Mouse (Mus musculus) embryonic facial prominence, embryonic 10.5 days (tissue): ENCODE results near the gene Cnot10. TPM values are rescaled to one million over a fixed set of nuclear protein-coding genes. Genes with fewer than 3 reads are reported as not detected.
"Not testable (repeated sequence)": the region's sequence is repeated elsewhere in the genome, so short reads cannot be mapped to it uniquely, and the experiment has no call there.

Experiments used
- DNase-seq: peaks from one replicate; pipeline ENCODE4 v3.0.0-alpha.2; 2017; ENCODE audit warnings: low spot score
- H3K27ac ChIP-seq: fragments of 300-500 bp; sonication (generic); replicated peaks from 2 replicates; pipeline ENCODE4 v1.5.1; 2016; ENCODE audit warnings: mild to moderate bottlenecking
- H3K27me3 ChIP-seq: fragments of 300-500 bp; sonication (generic); replicated peaks from 2 replicates; pipeline ENCODE4 v1.6.1; 2016; ENCODE audit warnings: low read depth, mild to moderate bottlenecking; ENCODE audit not compliant: poor library complexity, severe bottlenecking
- H3K36me3 ChIP-seq: fragments of 300-500 bp; sonication (generic); replicated peaks from 2 replicates; pipeline ENCODE4 v1.6.1; 2016; ENCODE audit warnings: mild to moderate bottlenecking, moderate library complexity
- H3K4me1 ChIP-seq: fragments of 300-500 bp; sonication (generic); 2 replicates; pipeline ENCODE4 v1.6.1; 2016
- H3K4me3 ChIP-seq: fragments of 300-500 bp; sonication (generic); 2 replicates; pipeline ENCODE4 v1.5.1; 2016; ENCODE audit warnings: mild to moderate bottlenecking, moderate library complexity
- H3K9me3 ChIP-seq: fragments of 300-500 bp; sonication (generic); 2 replicates; pipeline ENCODE4 v1.6.1; 2016; ENCODE audit warnings: mild to moderate bottlenecking
- WGBS: fragments of 180-500 bp; shearing (Covaris S2); methylation state at CpG from one replicate; pipeline ENCODE4 v1.1.7; 2016; 5-methylcytosine and 5-hydroxymethylcytosine counted together
- polyA plus RNA-seq: library from polyadenylated mRNA; unstranded; fragments of >200 nt; fragmentation: Nextera tagmentation; extraction: Ambion mirVana; gene quantifications from 2 replicates; pipeline ENCODE4 v1.2.1, GENCODE M21; 2016

Gene Cnot10
- polyA plus RNA-seq, 1 experiment from 2014 or later = 74.3 TPM

DNA sequence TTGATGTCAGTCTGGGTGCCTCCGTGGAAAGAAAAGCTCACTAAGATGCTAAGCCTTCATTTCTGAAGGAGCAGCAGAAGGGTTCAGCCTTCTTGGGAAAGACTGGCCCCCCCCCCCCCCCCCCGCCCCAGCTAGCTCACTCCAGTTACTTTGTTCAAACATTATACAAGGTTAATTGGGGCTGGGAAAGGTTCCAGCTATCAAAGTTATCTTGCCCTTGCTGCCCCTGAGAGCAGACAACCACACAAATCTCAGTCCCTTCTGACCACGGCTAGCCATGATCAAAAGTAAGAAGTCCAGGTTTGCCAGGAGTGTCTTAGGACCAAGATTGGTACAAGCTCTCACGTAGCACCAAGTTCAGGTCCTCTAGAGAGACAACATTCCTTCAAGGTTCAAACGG, 29.0 kb upstream of the Cnot10 start:
- no peak overlapping the region for H3K27ac ChIP-seq
- peaks cover 14% of the 10 kb centered on the region for H3K4me1 ChIP-seq
- H3K36me3 ChIP-seq = no peaks in the 10 kb centered on the region
- DNase-seq = no peak
- 77% methylated on average over 5 of the region's 5 CpGs for WGBS
- no peak overlapping the region for H3K4me3 ChIP-seq
- peaks cover 5% of the 10 kb centered on the region; the same call in 1 of the 2 replicates for H3K27me3 ChIP-seq
- H3K9me3 ChIP-seq = peaks cover 3% of the 10 kb centered on the region; the same call in 1 of the 2 replicates

GRCm38 (mm10) chr9:114668047-114668446, 28.1 kb upstream of the Cnot10 start:
- H3K4me1 ChIP-seq = peaks cover 6% of the 10 kb centered on the region
- peaks cover 3% of the 10 kb centered on the region; the same call in 1 of the 2 replicates for H3K9me3 ChIP-seq
- H3K27ac ChIP-seq = no peak overlapping the region
- WGBS = 85% methylated on average over 4 of the region's 4 CpGs
- H3K27me3 ChIP-seq = 0 out of 2 replicates have a peak, but pooled peaks cover 5% of the 10 kb centered on the region
- DNase-seq = no peak
- H3K4me3 ChIP-seq = no peak overlapping the region
- H3K36me3 ChIP-seq = no peaks in the 10 kb centered on the region

DNA sequence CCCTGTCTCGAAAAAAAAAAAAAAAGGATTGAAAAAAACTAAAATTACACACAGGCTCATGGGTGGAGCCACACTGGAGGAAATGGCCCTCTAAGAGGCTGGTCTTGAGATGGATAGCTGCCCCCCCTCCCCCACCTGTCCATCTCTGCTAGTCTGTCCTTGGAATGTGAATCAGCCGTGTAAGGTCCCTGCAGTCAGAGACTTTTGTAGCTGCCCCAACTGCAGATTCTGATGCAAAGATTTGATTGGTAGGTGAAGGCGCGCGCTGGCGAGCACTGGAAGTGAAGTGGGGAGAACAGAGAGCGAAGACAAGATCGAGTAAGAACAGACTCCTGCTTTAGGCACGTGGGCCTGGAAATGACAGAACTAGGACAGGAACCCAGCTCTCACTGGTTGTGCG, 26.9 kb upstream of the Cnot10 start:
- Histone ChIP-seq H3K27ac (no peak overlapping the region), H3K9me3 (peaks cover 3% of the 10 kb centered on the region; the same call in 1 of the 2 replicates), H3K36me3 (no peaks in the 10 kb centered on the region), H3K4me3 (no peak overlapping the region), H3K27me3 (0 out of 2 replicates have a peak, but pooled peaks cover under 1% of the 10 kb centered on the region), H3K4me1 (no peaks in the 10 kb centered on the region)
- DNase-seq = no peak
- WGBS = 83% methylated on average over 10 of the region's 10 CpGs

- Histone ChIP-seq H3K27ac (no peak overlapping the region), H3K4me3 (no peak overlapping the region), H3K4me1 (no peaks in the 10 kb centered on the region), H3K27me3 (no peaks in the 10 kb centered on the region), H3K36me3 (no peaks in the 10 kb centered on the region), H3K9me3 (no peaks in the 10 kb centered on the region)
- no peak for DNase-seq
- WGBS = 85% methylated on average over 11 of the region's 11 CpGs
Observed at GRCm38 (mm10) chr9:114663782-114664181, 23.8 kb upstream of the Cnot10 start.

DNA sequence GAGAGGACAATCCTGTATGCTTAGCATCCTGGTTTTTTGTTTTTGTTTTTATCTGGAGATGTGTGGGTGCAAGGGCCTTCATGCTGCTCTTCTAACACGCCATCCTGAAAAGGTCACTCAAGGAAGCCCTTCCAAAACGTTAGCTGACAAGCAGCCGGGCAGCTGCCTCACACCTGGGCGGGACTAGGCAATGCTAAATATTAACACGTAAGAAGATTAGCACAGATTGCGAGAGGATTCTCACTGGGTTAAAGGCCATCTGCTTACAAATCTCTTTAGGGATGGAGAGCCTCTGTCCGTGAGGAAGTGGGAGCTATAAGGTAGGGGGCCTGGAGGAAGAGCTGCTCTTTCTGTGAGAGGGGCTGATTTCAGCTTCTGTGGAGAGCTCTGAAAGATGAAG, 22.0 kb upstream of the Cnot10 start:
- H3K4me3 ChIP-seq = no peak overlapping the region
- WGBS = 65% methylated on average over 7 of the region's 7 CpGs
- no peaks in the 10 kb centered on the region for H3K9me3 ChIP-seq
- H3K4me1 ChIP-seq = no peaks in the 10 kb centered on the region
- no peaks in the 10 kb centered on the region for H3K27me3 ChIP-seq
- no peak overlapping the region for H3K27ac ChIP-seq
- no peak for DNase-seq
- H3K36me3 ChIP-seq = no peaks in the 10 kb centered on the region

GRCm38 (mm10) chr9:114660983-114661382, 21.0 kb upstream of the Cnot10 start:
- DNase-seq = no peak
- H3K4me1 ChIP-seq = no peaks in the 10 kb centered on the region
- no peaks in the 10 kb centered on the region for H3K9me3 ChIP-seq
- no peaks in the 10 kb centered on the region for H3K27me3 ChIP-seq
- H3K4me3 ChIP-seq = no peak overlapping the region
- no peak overlapping the region for H3K27ac ChIP-seq
- WGBS = 81% methylated on average over 6 of the region's 6 CpGs
- H3K36me3 ChIP-seq = no peaks in the 10 kb centered on the region

DNA sequence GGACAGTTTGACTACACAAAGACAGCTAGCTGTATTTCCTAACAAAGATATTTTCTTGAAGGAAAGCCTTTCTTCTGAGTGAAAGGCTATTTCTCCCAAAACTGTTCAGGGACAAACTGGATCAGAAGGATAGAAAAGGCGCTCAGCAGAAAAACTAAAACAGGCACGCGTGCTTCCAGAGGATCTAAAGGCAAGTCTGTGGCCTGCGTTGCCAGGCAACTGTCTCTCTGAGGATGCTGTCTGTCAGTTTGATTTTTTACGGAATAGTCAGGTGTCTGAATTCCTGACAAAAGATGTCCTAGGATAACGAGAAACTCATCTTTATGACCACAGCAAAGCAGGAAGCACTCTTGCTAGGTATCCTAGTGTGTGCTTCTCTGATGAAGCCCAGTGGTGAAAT, 20.5 kb upstream of the Cnot10 start:
- no peaks in the 10 kb centered on the region for H3K4me1 ChIP-seq
- H3K9me3 ChIP-seq = no peaks in the 10 kb centered on the region
- no peaks in the 10 kb centered on the region for H3K27me3 ChIP-seq
- no peak for DNase-seq
- H3K36me3 ChIP-seq = no peaks in the 10 kb centered on the region
- WGBS = 87% methylated on average over 6 of the region's 6 CpGs
- H3K4me3 ChIP-seq = no peak overlapping the region
- no peak overlapping the region for H3K27ac ChIP-seq

DNA sequence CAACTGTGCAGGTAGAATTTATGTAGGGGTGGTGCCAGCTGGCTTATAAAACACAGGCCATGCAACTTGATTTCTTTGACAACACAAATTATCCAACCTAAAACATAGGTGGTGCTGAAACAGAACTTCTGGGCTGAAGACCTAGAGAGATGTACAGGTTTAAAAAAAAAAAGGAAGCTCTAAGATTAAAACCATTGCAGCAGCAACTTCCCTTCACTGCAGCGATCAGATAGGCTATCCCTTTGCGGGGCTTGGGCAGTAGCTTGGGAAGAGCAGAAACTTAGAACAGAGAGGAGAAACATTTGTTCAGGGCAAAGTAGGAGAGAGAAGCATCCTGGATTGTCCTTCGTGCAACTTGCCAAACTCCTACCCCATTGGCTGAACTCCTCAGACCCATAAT, 16.7 kb upstream of the Cnot10 start:
- no peaks in the 10 kb centered on the region for H3K27me3 ChIP-seq
- no peaks in the 10 kb centered on the region for H3K9me3 ChIP-seq
- no peaks in the 10 kb centered on the region for H3K4me1 ChIP-seq
- H3K36me3 ChIP-seq = no peaks in the 10 kb centered on the region
- WGBS = 80% methylated on average over 3 of the region's 3 CpGs
- DNase-seq = no peak
- H3K27ac ChIP-seq = no peak overlapping the region
- no peak overlapping the region for H3K4me3 ChIP-seq

DNA sequence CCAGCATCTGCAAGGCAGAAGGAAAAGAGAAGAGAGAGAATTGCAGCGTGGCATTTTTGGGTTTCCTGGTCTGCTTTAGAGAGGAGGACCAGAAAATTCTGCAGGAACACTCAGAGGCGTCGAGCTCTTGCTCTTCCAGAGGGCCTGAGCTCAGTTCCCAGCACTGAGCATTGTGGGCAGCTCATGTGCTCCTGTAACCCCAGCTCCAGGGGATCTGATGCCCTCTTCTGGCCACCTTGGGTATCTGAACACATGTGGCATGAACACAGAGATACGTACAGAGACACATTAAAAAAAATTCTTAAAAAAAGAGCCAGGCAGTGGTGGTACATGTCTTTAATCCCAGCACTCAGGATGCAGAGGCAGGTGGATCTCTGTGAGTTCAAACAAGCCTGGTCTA, 15.4 kb upstream of the Cnot10 start:
- no peaks in the 10 kb centered on the region for H3K9me3 ChIP-seq
- H3K36me3 ChIP-seq = no peaks in the 10 kb centered on the region
- no peak for DNase-seq
- no peak overlapping the region for H3K27ac ChIP-seq
- H3K4me3 ChIP-seq = no peak overlapping the region
- H3K27me3 ChIP-seq = no peaks in the 10 kb centered on the region
- no peaks in the 10 kb centered on the region for H3K4me1 ChIP-seq
- WGBS = 85% methylated on average over 4 of the region's 4 CpGs

- 62% methylated on average over 21 of the region's 21 CpGs for WGBS
- Histone ChIP-seq H3K27me3 (no peaks in the 10 kb centered on the region), H3K9me3 (no peaks in the 10 kb centered on the region), H3K27ac (no peak overlapping the region), H3K36me3 (no peaks in the 10 kb centered on the region), H3K4me3 (no peak overlapping the region), H3K4me1 (no peaks in the 10 kb centered on the region)
- no peak for DNase-seq
Observed at GRCm38 (mm10) chr9:114650938-114651634, 11.1 kb upstream of the Cnot10 start.

DNA sequence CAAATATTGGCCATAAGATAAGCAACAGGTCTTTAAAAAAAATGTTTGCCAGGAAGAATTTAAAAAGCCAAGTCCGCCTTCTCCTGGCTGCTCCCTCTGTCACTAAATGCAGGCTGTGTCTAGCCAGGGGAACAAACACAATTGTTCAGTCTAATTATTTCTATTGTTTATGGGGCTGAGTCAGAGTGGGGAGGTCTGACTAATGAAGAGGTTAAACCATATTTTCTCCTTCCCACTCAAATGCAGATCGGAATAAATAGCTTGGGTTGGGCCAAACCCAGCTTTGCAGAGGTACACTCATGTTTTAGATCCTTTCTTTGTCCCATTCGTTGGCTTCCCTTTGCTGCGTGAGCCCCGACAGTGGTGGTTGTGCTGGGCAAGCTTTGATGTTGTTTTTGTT, 9.4 kb upstream of the Cnot10 start:
- DNase-seq = no peak
- no peak overlapping the region for H3K4me3 ChIP-seq
- H3K27me3 ChIP-seq = peaks cover 2% of the 10 kb centered on the region; the same call in 1 of the 2 replicates
- no peaks in the 10 kb centered on the region for H3K9me3 ChIP-seq
- H3K27ac ChIP-seq = no peak overlapping the region
- H3K36me3 ChIP-seq = no peaks in the 10 kb centered on the region
- H3K4me1 ChIP-seq = no peaks in the 10 kb centered on the region
- 84% methylated on average over 5 of the region's 5 CpGs for WGBS

DNA sequence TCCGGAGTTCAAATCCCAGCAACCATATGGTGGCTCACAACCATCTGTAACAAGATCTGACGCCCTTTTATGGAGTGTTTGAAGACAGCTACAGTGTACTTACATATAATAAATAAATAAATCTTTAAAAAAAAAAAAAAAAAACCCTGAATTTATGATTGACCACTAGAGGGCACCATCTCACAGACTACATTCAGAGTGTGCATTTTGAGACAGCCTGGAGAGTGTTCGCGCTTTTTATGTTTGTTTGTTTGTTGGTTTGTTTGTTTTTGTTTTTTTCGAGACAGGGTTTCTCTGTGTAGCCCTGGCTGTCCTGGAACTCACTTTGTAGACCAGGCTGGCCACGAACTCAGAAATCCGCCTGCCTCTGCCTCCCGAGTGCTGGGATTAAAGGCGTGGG, 8.5 kb upstream of the Cnot10 start:
- H3K4me3 ChIP-seq, H3K9me3 ChIP-seq, DNase-seq, H3K27ac ChIP-seq, H3K36me3 ChIP-seq, H3K27me3 ChIP-seq, H3K4me1 ChIP-seq: not testable (repeated sequence)
- WGBS = 53% methylated on average over 9 of the region's 9 CpGs

GRCm38 (mm10) chr9:114647506-114648432, 7.8 kb upstream of the Cnot10 start:
- 81% methylated on average over 28 of the region's 28 CpGs for WGBS
- Histone ChIP-seq H3K27ac (no peak overlapping the region), H3K27me3 (peaks cover 14% of the 10 kb centered on the region), H3K9me3 (no peaks in the 10 kb centered on the region), H3K4me3 (no peak overlapping the region), H3K4me1 (no peaks in the 10 kb centered on the region), H3K36me3 (no peaks in the 10 kb centered on the region)
- DNase-seq = no peak
